ENCODE assay signal across 11 mouse cellular contexts in genomic region chr16:32189109-32189508, GRCm38 (mm10). TPM values are rescaled to one million over a fixed set of nuclear protein-coding genes. Genes with fewer than 3 reads are reported as not detected.
A peak's percentile ranks its signal among the peaks of the same experiment; 100 is the strongest.
DNase-seq lines count a peak whose midpoint lies in the region; ATAC-seq lines count a peak whose summit lies in the region.
"Had no signal": no experiment of that assay in that cellular context is flagged by ENCODE, and none has a peak within 500 bp of the region (broad histone marks: within the 10 kb centered on the region; RNA-seq: fewer than 3 reads in every experiment).

No protein-coding gene starts in this region.

- DNase-seq in adrenal gland, adult 2 months: peak; percentile 40
- DNase-seq in adrenal gland, postnatal 4 days (ENCODE audit: low spot score in 2 of 2): no peak
- DNase-seq in retina, postnatal 1 day: peak; percentile 68
- no peak for DNase-seq in retina, embryonic 14.5 days (ENCODE audit: low spot score)
- peak; percentile 8 to 28 for DNase-seq in layer of hippocampus, adult 8-10 months (ENCODE audit: low spot score in 2 of 2)

- H3K27me3 ChIP-seq in hindbrain, embryonic 16.5 days (replicated peaks; ENCODE audit: control insufficient read depth, insufficient read depth, low read length): no peaks in the 10 kb centered on the region

- no peak overlapping the region for H3K27ac ChIP-seq in hindbrain, embryonic 16.5 days (ENCODE audit: low read depth, low read length)

- H3K4me3 ChIP-seq in hindbrain, embryonic 16.5 days (ENCODE audit: low read length): no peak overlapping the region

- no peaks in the 10 kb centered on the region for H3K4me1 ChIP-seq in hindbrain, embryonic 16.5 days (ENCODE audit: control insufficient read depth, insufficient read depth, low read depth, low read length)

- peak; percentile 83 for ATAC-seq in megakaryocyte, adult 5-6 weeks (ENCODE audit: poor library complexity, severe bottlenecking)
- no peak for ATAC-seq in erythroid progenitor cell, adult 5-6 weeks (replicated peaks; ENCODE audit: low FRiP score, poor library complexity, severe bottlenecking)
- ATAC-seq in hindbrain, embryonic 16.5 days: no peak

- H3K9ac ChIP-seq in hindbrain, embryonic 16.5 days (ENCODE audit: low read depth, low read length): no peak overlapping the region

- WGBS in hindbrain, embryonic 16.5 days: 61% methylated on average over 6 of the region's 6 CpGs

- H3K36me3 ChIP-seq in hindbrain, embryonic 16.5 days (ENCODE audit: control insufficient read depth, insufficient read depth, low read length): no peaks in the 10 kb centered on the region

- H3K4me2 ChIP-seq in hindbrain, embryonic 16.5 days (ENCODE audit: low read length): no peak overlapping the region

- H3K9me3 ChIP-seq in hindbrain, embryonic 16.5 days (ENCODE audit: control insufficient read depth, low read length): no peaks in the 10 kb centered on the region

RNA-seq across cellular contexts. Expression of gene Bex6, which starts 9.5 kb away (rescaled TPM):
- not detected for total RNA-seq in adrenal gland, adult 2 months (2021)
- polyA plus RNA-seq in adrenal gland, adult 2 months (2012; rRNA removed): not detected in 2 replicates
- total RNA-seq in adrenal gland, postnatal 4 days (2021): not detected
- not detected for total RNA-seq in layer of hippocampus, adult 8-10 months (2022)
- total RNA-seq in megakaryocyte, adult 5-6 weeks (2015): 57.1 and 61.1 TPM in 2 replicates
- 45.7 and 49.7 TPM in 2 replicates for total RNA-seq in megakaryocyte, adult 5-6 weeks (2017)
- total RNA-seq in erythroid progenitor cell, adult 5-6 weeks (2015; ENCODE audit: low replicate concordance): 6.1 and 7.1 TPM in 2 replicates
- total RNA-seq in erythroid progenitor cell, adult 5-6 weeks (2017; ENCODE audit: low replicate concordance): 3.2 TPM in 1 of 2 replicates, not detected in the other
- not detected in 2 replicates for polyA plus RNA-seq in hindbrain, embryonic 16.5 days (2015; fragmentation: Nextera tagmentation; extraction: Ambion mirVana)
- polyA plus RNA-seq: C2C12; cortical plate, adult 2 months; large intestine, adult 2 months had no signal

RNA-seq across cellular contexts. Expression of gene Nrros, which starts 23.7 kb away (rescaled TPM):
- total RNA-seq in adrenal gland, adult 2 months (2021): 1 to 10 TPM; 4.1 to 6.3 TPM
- 13.4 and 14.1 TPM in 2 replicates for polyA plus RNA-seq in adrenal gland, adult 2 months (2012; rRNA removed)
- 10 to 100 TPM; 12.3 to 13.7 TPM for total RNA-seq in adrenal gland, postnatal 4 days (2021)
- total RNA-seq in layer of hippocampus, adult 8-10 months (2022): 10 to 100 TPM in 3 of 4 experiments, 1 to 10 TPM in 1; 9.6 to 16.2 (median 11.9) TPM
- total RNA-seq in megakaryocyte, adult 5-6 weeks (2015): 194 and 211 TPM in 2 replicates
- total RNA-seq in megakaryocyte, adult 5-6 weeks (2017): 134 and 165 TPM in 2 replicates
- 26.3 and 40.7 TPM in 2 replicates for total RNA-seq in erythroid progenitor cell, adult 5-6 weeks (2015; ENCODE audit: low replicate concordance)
- 8.7 and 11.8 TPM in 2 replicates for total RNA-seq in erythroid progenitor cell, adult 5-6 weeks (2017; ENCODE audit: low replicate concordance)
- 7.7 and 9.7 TPM in 2 replicates for polyA plus RNA-seq in hindbrain, embryonic 16.5 days (2015; fragmentation: Nextera tagmentation; extraction: Ambion mirVana)
- polyA plus RNA-seq: C2C12 had no signal

RNA-seq across cellular contexts. Expression of gene Fbxo45, which starts 57.8 kb away (rescaled TPM):
- total RNA-seq in adrenal gland, adult 2 months (2021): 10 to 100 TPM; 12.8 to 16.8 TPM
- polyA plus RNA-seq in adrenal gland, adult 2 months (2012; rRNA removed): 3.3 and 3.9 TPM in 2 replicates
- total RNA-seq in adrenal gland, postnatal 4 days (2021): 10 to 100 TPM; 26.9 to 27.3 TPM
- total RNA-seq in layer of hippocampus, adult 8-10 months (2022): 10 to 100 TPM; 35.9 to 46.6 (median 40.6) TPM
- 10.9 and 13.9 TPM in 2 replicates for total RNA-seq in megakaryocyte, adult 5-6 weeks (2015)
- total RNA-seq in megakaryocyte, adult 5-6 weeks (2017): 15.4 TPM in 2 replicates
- 14.1 and 15.9 TPM in 2 replicates for total RNA-seq in erythroid progenitor cell, adult 5-6 weeks (2015; ENCODE audit: low replicate concordance)
- total RNA-seq in erythroid progenitor cell, adult 5-6 weeks (2017; ENCODE audit: low replicate concordance): 17.5 and 18.5 TPM in 2 replicates
- polyA plus RNA-seq in hindbrain, embryonic 16.5 days (2015; fragmentation: Nextera tagmentation; extraction: Ambion mirVana): 5.6 and 6.0 TPM in 2 replicates

RNA-seq across cellular contexts. Expression of gene Wdr53, which starts 57.9 kb away (rescaled TPM):
- total RNA-seq in adrenal gland, adult 2 months (2021): 10 to 100 TPM; 10.2 to 16.1 TPM
- polyA plus RNA-seq in adrenal gland, adult 2 months (2012; rRNA removed): 0.62 and 1.6 TPM in 2 replicates
- 10 to 100 TPM; 16.5 to 17.9 TPM for total RNA-seq in adrenal gland, postnatal 4 days (2021)
- 10 to 100 TPM; 12.2 to 14.1 (median 12.8) TPM for total RNA-seq in layer of hippocampus, adult 8-10 months (2022)
- 12.4 and 16.6 TPM in 2 replicates for total RNA-seq in megakaryocyte, adult 5-6 weeks (2015)
- 19.4 and 19.8 TPM in 2 replicates for total RNA-seq in megakaryocyte, adult 5-6 weeks (2017)
- total RNA-seq in erythroid progenitor cell, adult 5-6 weeks (2015; ENCODE audit: low replicate concordance): 3.2 TPM in 1 of 2 replicates, not detected in the other
- 7.9 and 16.9 TPM in 2 replicates for total RNA-seq in erythroid progenitor cell, adult 5-6 weeks (2017; ENCODE audit: low replicate concordance)
- polyA plus RNA-seq in hindbrain, embryonic 16.5 days (2015; fragmentation: Nextera tagmentation; extraction: Ambion mirVana): 14.2 and 15.8 TPM in 2 replicates

Comparison
In these comparisons a context has a peak if more than half of its experiments do, and no peak if none do; other contexts are left out.
1. DNase-seq: peak in adrenal gland, adult 2 months (single experiment), retina, postnatal 1 day (single experiment) and layer of hippocampus, adult 8-10 months (2 of 2); none in adrenal gland, postnatal 4 days (0 of 2) and retina, embryonic 14.5 days (single experiment).
2. RNA of gene Bex6, which starts 9.5 kb away (total RNA-seq): 45.7 to 61.1 TPM in megakaryocyte, adult 5-6 weeks; 3.2 to 7.1 TPM in erythroid progenitor cell, adult 5-6 weeks, not detected in adrenal gland, adult 2 months, not detected in adrenal gland, postnatal 4 days and not detected in layer of hippocampus, adult 8-10 months; every median in the first group is over 4 times any median in the second.